ENCODE assay signal across 8 mouse cellular contexts in the genomic region with DNA sequence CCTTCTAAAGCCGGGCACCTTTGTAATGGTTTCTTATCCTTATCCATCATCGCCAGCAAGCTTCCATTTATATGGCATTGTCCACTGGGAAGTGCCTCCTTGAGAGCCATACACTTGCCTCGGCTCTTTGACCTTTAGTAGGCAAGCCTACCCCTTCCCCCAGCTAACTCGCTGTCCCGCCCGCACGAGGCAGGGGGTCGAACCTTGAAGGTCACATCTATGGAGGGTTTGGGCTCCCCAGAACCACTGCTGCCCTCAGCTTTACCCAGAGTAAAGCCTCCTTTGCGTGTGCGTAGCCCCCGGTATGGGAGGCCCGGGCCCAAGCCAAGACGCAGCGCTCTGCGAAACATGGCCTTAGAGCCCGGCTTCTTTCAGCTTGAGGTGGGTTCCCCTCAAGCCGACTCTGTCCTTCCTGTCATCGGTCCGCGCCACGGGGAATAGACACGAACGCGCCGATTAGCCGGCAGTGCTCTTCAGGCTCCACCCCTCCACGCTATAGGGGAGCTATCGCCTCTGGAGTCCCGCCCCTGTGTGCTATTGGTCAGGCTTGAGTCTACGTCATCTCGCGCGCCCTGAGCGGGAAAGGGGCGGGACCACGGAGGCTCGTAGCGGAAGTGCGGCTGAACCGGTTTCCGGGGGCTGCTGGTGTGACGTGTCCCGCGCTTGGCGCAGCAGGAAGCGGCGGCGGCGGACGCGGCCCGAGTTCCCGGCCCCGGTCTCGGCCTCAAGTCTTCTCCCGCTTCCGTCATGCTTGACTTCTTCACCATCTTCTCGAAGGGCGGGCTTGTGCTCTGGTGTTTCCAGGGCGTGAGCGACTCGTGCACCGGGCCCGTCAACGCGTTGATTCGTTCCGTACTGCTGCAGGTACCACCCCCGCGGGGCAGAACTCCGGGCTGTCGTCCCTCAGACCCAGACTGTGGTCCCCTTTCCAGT. TPM values are rescaled to one million over a fixed set of nuclear protein-coding genes. Genes with fewer than 3 reads are reported as not detected.
DNase-seq lines count a peak whose midpoint lies in the region; ATAC-seq lines count a peak whose summit lies in the region.

A gene (minus strand): TSS at position 514 of the 933 bp plus-strand sequence.

- WGBS in heart, embryonic 14.5 days: under 1% methylated on average over 64 of the region's 72 CpGs
- WGBS in liver, embryonic 13.5 days (ENCODE audit: insufficient replicate concordance): under 1% methylated on average over 72 of the region's 72 CpGs
- WGBS in stomach, embryonic 16.5 days: under 1% methylated on average over 72 of the region's 72 CpGs

- peak within 1 kb of the TSS; percentile 89 for H3K4me2 ChIP-seq in heart, embryonic 14.5 days (ENCODE audit: low read length)
- H3K4me2 ChIP-seq in liver, embryonic 13.5 days: peak within 1 kb of the TSS; percentile 95
- H3K4me2 ChIP-seq in stomach, embryonic 16.5 days (ENCODE audit: low read depth, low read length): peak within 1 kb of the TSS; percentile 96

- H3K4me1 ChIP-seq in heart, embryonic 14.5 days (ENCODE audit: control insufficient read depth in 2 of 2, insufficient read depth in 2 of 2, low read length in 2 of 2): peaks cover 7 to 18% of the 10 kb centered on the region in 2 experiments
- H3K4me1 ChIP-seq in liver, embryonic 13.5 days (replicated peaks): peaks cover 25% of the 10 kb centered on the region
- H3K4me1 ChIP-seq in stomach, embryonic 16.5 days (ENCODE audit: control insufficient read depth, insufficient read depth, low read length): peaks cover 15% of the 10 kb centered on the region

- peak within 1 kb of the TSS; percentile 94 to 96 for H3K4me3 ChIP-seq in heart, embryonic 14.5 days (ENCODE audit: control insufficient read depth in 1 of 2, insufficient read depth in 1 of 2, low read depth in 1 of 2, low read length in 2 of 2)
- peak within 1 kb of the TSS; percentile 89 for H3K4me3 ChIP-seq in liver, embryonic 13.5 days (replicated peaks)
- peak within 1 kb of the TSS; percentile 91 for H3K4me3 ChIP-seq in stomach, embryonic 16.5 days (replicated peaks; ENCODE audit: low read length)

- peak within 1 kb of the TSS; percentile 95 for H3K9ac ChIP-seq in heart, embryonic 14.5 days (ENCODE audit: low read length)
- H3K9ac ChIP-seq in liver, embryonic 13.5 days: peak within 1 kb of the TSS; percentile 90
- H3K9ac ChIP-seq in stomach, embryonic 16.5 days (ENCODE audit: low read length): peak within 1 kb of the TSS; percentile 94

- peak within 1 kb of the TSS; percentile 84 to 97 for H3K27ac ChIP-seq in heart, embryonic 14.5 days (replicated peaks in 1 of 2; ENCODE audit: control insufficient read depth in 1 of 2, insufficient read depth in 1 of 2, low read depth in 2 of 2, low read length in 2 of 2)
- H3K27ac ChIP-seq in liver, embryonic 13.5 days: peak within 1 kb of the TSS; percentile 84
- peak within 1 kb of the TSS; percentile 94 for H3K27ac ChIP-seq in stomach, embryonic 16.5 days (ENCODE audit: low read length)

- DNase-seq in c-Kit-negative CD71-positive TER-119-positive erythroid progenitor cells, embryonic 14.5 days (ENCODE audit: low read depth, low spot score): peak; percentile 98
- DNase-seq in fibroblast of lung, adult 2 months (ENCODE audit: low read depth): peak; percentile 98
- DNase-seq in kidney, postnatal 14 days: peak; percentile 99
- peak; percentile 99 for DNase-seq in liver, embryonic 13.5 days
- peak; percentile 97 for DNase-seq in neural tube, embryonic 10.5 days (ENCODE audit: extremely low spot score, low spot score)

- H3K9me3 ChIP-seq in heart, embryonic 14.5 days (ENCODE audit: control insufficient read depth, low read length): no peaks in the 10 kb centered on the region
- H3K9me3 ChIP-seq in liver, embryonic 13.5 days (replicated peaks): no peaks in the 10 kb centered on the region
- H3K9me3 ChIP-seq in stomach, embryonic 16.5 days (replicated peaks; ENCODE audit: control insufficient read depth, low read length): no peaks in the 10 kb centered on the region

- no peaks in the 10 kb centered on the region for H3K27me3 ChIP-seq in heart, embryonic 14.5 days (ENCODE audit: control insufficient read depth, insufficient read depth, low read length)
- H3K27me3 ChIP-seq in liver, embryonic 13.5 days: no peaks in the 10 kb centered on the region
- no peaks in the 10 kb centered on the region for H3K27me3 ChIP-seq in stomach, embryonic 16.5 days (ENCODE audit: control insufficient read depth, insufficient read depth, low read length)

- peaks cover 73% of the 10 kb centered on the region for H3K36me3 ChIP-seq in heart, embryonic 14.5 days (ENCODE audit: control insufficient read depth, insufficient read depth, low read length)
- peaks cover 74% of the 10 kb centered on the region for H3K36me3 ChIP-seq in liver, embryonic 13.5 days
- H3K36me3 ChIP-seq in stomach, embryonic 16.5 days (ENCODE audit: control insufficient read depth, insufficient read depth, low read length): peaks cover 28% of the 10 kb centered on the region

- peak; percentile 96 for ATAC-seq in CD4-positive, CD25-positive, alpha-beta regulatory T cell, adult 4 months
- ATAC-seq in heart, embryonic 14.5 days (ENCODE audit: insufficient number of reproducible peaks, insufficient read depth, low FRiP score, low read depth): peak; percentile 100
- peak; percentile 99 for ATAC-seq in liver, embryonic 13.5 days (ENCODE audit: low read depth)
- peak; percentile 100 for ATAC-seq in stomach, embryonic 16.5 days (ENCODE audit: insufficient read depth, low FRiP score)

RNA-seq across cellular contexts. Expression of the gene that starts here (rescaled TPM):
- polyA plus RNA-seq in CD4-positive, CD25-positive, alpha-beta regulatory T cell, adult 4 months (2017; shearing (Covaris generic)): 10 to 100 TPM; 26.3 to 55.3 TPM
- polyA plus RNA-seq in heart, embryonic 14.5 days (2014; fragmentation: Nextera tagmentation; extraction: Ambion mirVana): 58.6 and 60.2 TPM in 2 replicates
- polyA plus RNA-seq in liver, embryonic 13.5 days (2015; fragmentation: Nextera tagmentation; extraction: Ambion mirVana): 30.2 and 31.4 TPM in 2 replicates
- polyA plus RNA-seq in stomach, embryonic 16.5 days (2015; fragmentation: Nextera tagmentation; extraction: Ambion mirVana): 41.8 and 42.3 TPM in 2 replicates

Comparison
In these comparisons a context has a peak if more than half of its experiments do, and no peak if none do; other contexts are left out.
1. Peak in every context shown above with its lines: DNase-seq, ATAC-seq, H3K4me3 ChIP-seq and H3K27ac ChIP-seq.